Mouse (Mus musculus) hindbrain, embryonic 10.5 days (tissue): ENCODE data around the gene Mocs1. TPM values are rescaled to one million over a fixed set of nuclear protein-coding genes. Genes with fewer than 3 reads are reported as not detected.
"Not testable (repeated sequence)": the region's sequence is repeated elsewhere in the genome, so short reads cannot be mapped to it uniquely, and the experiment has no call there.

ENCODE experiments used
- DNase-seq: peaks from one replicate; pipeline ENCODE4 v3.0.0-alpha.2; 2017; ENCODE audit warnings: low spot score
- H3K27ac ChIP-seq: fragments of 300-500 bp; sonication (generic); 2 replicates; pipeline ENCODE4 v1.5.1; 2016; ENCODE audit warnings: mild to moderate bottlenecking, moderate library complexity
- H3K27me3 ChIP-seq: fragments of 300-500 bp; sonication (generic); 2 replicates; pipeline ENCODE4 v1.6.1; 2016; ENCODE audit warnings: mild to moderate bottlenecking; ENCODE audit not compliant: poor library complexity, insufficient read depth, severe bottlenecking
- H3K36me3 ChIP-seq: fragments of 300-500 bp; sonication (generic); 2 replicates; pipeline ENCODE4 v1.6.1; 2016; ENCODE audit warnings: mild to moderate bottlenecking, moderate library complexity
- H3K4me1 ChIP-seq: fragments of 300-500 bp; sonication (generic); replicated peaks from 2 replicates; pipeline ENCODE4 v1.6.1; 2016; ENCODE audit warnings: mild to moderate bottlenecking
- H3K4me3 ChIP-seq: fragments of 300-500 bp; sonication (generic); 2 replicates; pipeline ENCODE4 v1.5.1; 2016; ENCODE audit warnings: mild to moderate bottlenecking, moderate library complexity
- H3K9me3 ChIP-seq: fragments of 300-500 bp; sonication (generic); 2 replicates; pipeline ENCODE4 v1.6.1; 2016; ENCODE audit warnings: mild to moderate bottlenecking, moderate library complexity
- WGBS: fragments of 180-500 bp; shearing (Covaris S2); methylation state at CpG from one replicate; pipeline ENCODE4 v1.1.7; 2016; 5-methylcytosine and 5-hydroxymethylcytosine counted together
- polyA plus RNA-seq: library from polyadenylated mRNA; unstranded; fragments of >200 nt; fragmentation: Nextera tagmentation; extraction: Ambion mirVana; gene quantifications from 2 replicates; pipeline ENCODE4 v1.2.1, GENCODE M21; 2016

The Mocs1 gene
- polyA plus RNA-seq, 1 experiment from 2014 or later: 6.0 TPM

- no peaks in the 10 kb centered on the region for H3K27me3 ChIP-seq
- 89% methylated on average over 10 of the region's 10 CpGs for WGBS
- peaks cover 48% of the 10 kb centered on the region for H3K36me3 ChIP-seq
- H3K4me3 ChIP-seq: no peak overlapping the region
- DNase-seq: no peak
- peaks cover 13% of the 10 kb centered on the region for H3K4me1 ChIP-seq
- no peak overlapping the region for H3K27ac ChIP-seq
- peaks cover 4% of the 10 kb centered on the region; the same call in 1 of the 2 replicates for H3K9me3 ChIP-seq
These were observed 6.9 kb downstream of the Mocs1 start for GRCm38 (mm10) chr17:49435081-49435480.

- WGBS: 91% methylated on average over 6 of the region's 6 CpGs
- Histone ChIP-seq H3K27ac (no peak overlapping the region), H3K36me3 (peaks cover 55% of the 10 kb centered on the region), H3K4me1 (peaks cover 8% of the 10 kb centered on the region; the same call in 1 of the 2 replicates), H3K4me3 (no peak overlapping the region), H3K9me3 (peaks cover 4% of the 10 kb centered on the region; the same call in 1 of the 2 replicates), H3K27me3 (no peaks in the 10 kb centered on the region)
- DNase-seq: no peak
These were observed 8.5 kb downstream of the Mocs1 start for GRCm38 (mm10) chr17:49436631-49437030.

GRCm38 (mm10) chr17:49437306-49437705 lies 9.1 kb downstream of the Mocs1 start:
- peaks cover 55% of the 10 kb centered on the region for H3K36me3 ChIP-seq
- not testable (repeated sequence) for DNase-seq, H3K9me3 ChIP-seq, H3K27ac ChIP-seq, H3K4me3 ChIP-seq, H3K27me3 ChIP-seq, H3K4me1 ChIP-seq

- Histone ChIP-seq H3K4me3 (no peak overlapping the region), H3K4me1 (0 out of 2 replicates have a peak, but pooled peaks cover 8% of the 10 kb centered on the region), H3K27ac (no peak overlapping the region), H3K27me3 (no peaks in the 10 kb centered on the region), H3K36me3 (peaks cover 46% of the 10 kb centered on the region), H3K9me3 (peaks cover 4% of the 10 kb centered on the region; the same call in 1 of the 2 replicates)
- WGBS: 82% methylated on average over 12 of the region's 12 CpGs
- no peak for DNase-seq
These were observed 10.8 kb downstream of the Mocs1 start for GRCm38 (mm10) chr17:49438822-49439574.

GRCm38 (mm10) chr17:49439706-49440105 lies 11.5 kb downstream of the Mocs1 start:
- no peak for DNase-seq
- Histone ChIP-seq H3K9me3 (peaks cover 4% of the 10 kb centered on the region; the same call in 1 of the 2 replicates), H3K27ac (no peak overlapping the region), H3K27me3 (no peaks in the 10 kb centered on the region), H3K4me1 (0 out of 2 replicates have a peak, but pooled peaks cover 1% of the 10 kb centered on the region), H3K4me3 (no peak overlapping the region), H3K36me3 (peaks cover 40% of the 10 kb centered on the region)
- WGBS: 92% methylated on average over 4 of the region's 4 CpGs

GRCm38 (mm10) chr17:49440331-49441130 lies 12.4 kb downstream of the Mocs1 start:
- no peaks in the 10 kb centered on the region for H3K9me3 ChIP-seq
- 86% methylated on average over 14 of the region's 14 CpGs for WGBS

GRCm38 (mm10) chr17:49442841-49443240 lies 14.7 kb downstream of the Mocs1 start:
- not testable (repeated sequence) for H3K4me3 ChIP-seq, H3K27ac ChIP-seq, H3K9me3 ChIP-seq, H3K27me3 ChIP-seq, H3K4me1 ChIP-seq, DNase-seq
- 90% methylated on average over 3 of the region's 3 CpGs for WGBS
- H3K36me3 ChIP-seq: peaks cover 18% of the 10 kb centered on the region

More at GRCm38 (mm10) chr17:49440331-49441130, 12.4 kb downstream of the Mocs1 start:
- peaks cover 32% of the 10 kb centered on the region for H3K36me3 ChIP-seq
- no peak overlapping the region for H3K4me3 ChIP-seq
- no peak overlapping the region for H3K27ac ChIP-seq
- no peaks in the 10 kb centered on the region for H3K4me1 ChIP-seq
- no peaks in the 10 kb centered on the region for H3K27me3 ChIP-seq
- DNase-seq: no peak

- no peak overlapping the region for H3K4me3 ChIP-seq
- H3K27me3 ChIP-seq: no peaks in the 10 kb centered on the region
- DNase-seq: no peak
- no peaks in the 10 kb centered on the region for H3K9me3 ChIP-seq
- peaks cover 5% of the 10 kb centered on the region for H3K4me1 ChIP-seq
- WGBS: 78% methylated on average over 9 of the region's 9 CpGs
- H3K27ac ChIP-seq: no peak overlapping the region
- peaks cover 36% of the 10 kb centered on the region for H3K36me3 ChIP-seq
These were observed 20.5 kb downstream of the Mocs1 start for GRCm38 (mm10) chr17:49448570-49449229.

- WGBS: 87% methylated on average over 8 of the region's 8 CpGs
- H3K9me3 ChIP-seq: no peaks in the 10 kb centered on the region
- H3K4me3 ChIP-seq: no peak overlapping the region
- H3K27me3 ChIP-seq: no peaks in the 10 kb centered on the region
- H3K4me1 ChIP-seq: peaks cover 5% of the 10 kb centered on the region
- peaks cover 41% of the 10 kb centered on the region for H3K36me3 ChIP-seq
- no peak overlapping the region for H3K27ac ChIP-seq
- DNase-seq: no peak
These were observed 21.1 kb downstream of the Mocs1 start for GRCm38 (mm10) chr17:49449230-49449608.

- 88% methylated on average over 6 of the region's 6 CpGs for WGBS
- Histone ChIP-seq H3K4me1 (peaks cover 5% of the 10 kb centered on the region), H3K36me3 (peaks cover 57% of the 10 kb centered on the region), H3K27me3 (no peaks in the 10 kb centered on the region), H3K27ac (no peak overlapping the region), H3K9me3 (no peaks in the 10 kb centered on the region), H3K4me3 (no peak overlapping the region)
- DNase-seq: no peak
These were observed 22.8 kb downstream of the Mocs1 start for GRCm38 (mm10) chr17:49450922-49451321.

- Histone ChIP-seq H3K4me1 (no peaks in the 10 kb centered on the region), H3K27me3 (no peaks in the 10 kb centered on the region), H3K27ac (no peak overlapping the region), H3K36me3 (peaks cover 45% of the 10 kb centered on the region), H3K4me3 (no peak overlapping the region), H3K9me3 (no peaks in the 10 kb centered on the region)
- no peak for DNase-seq
- WGBS: 79% methylated on average over 4 of the region's 4 CpGs
These were observed 28.2 kb downstream of the Mocs1 start for GRCm38 (mm10) chr17:49456334-49456733.

- Histone ChIP-seq H3K4me1 (no peaks in the 10 kb centered on the region), H3K4me3 (no peak overlapping the region), H3K9me3 (no peaks in the 10 kb centered on the region), H3K27me3 (no peaks in the 10 kb centered on the region), H3K36me3 (peaks cover 33% of the 10 kb centered on the region), H3K27ac (no peak overlapping the region)
- DNase-seq: no peak
- 93% methylated on average over 3 of the region's 3 CpGs for WGBS
These were observed 29.7 kb downstream of the Mocs1 start for GRCm38 (mm10) chr17:49457833-49458232.
